Mouse (Mus musculus) testis, adult 2 months (tissue): ENCODE measurements at regions not wholly inside any gene's neighbourhood (a gene's known extent, or its start where the extent isn't known, plus 50 kb on each side); places are given as distances from the start of the nearest gene placed in this dataset.

Experiments used
- H3K27ac ChIP-seq: fragments of 200-500 bp; 2 replicates; pipeline ENCODE4 v1.5.1; 2012; ENCODE audit warnings: low read depth, low read length; ENCODE audit not compliant: control insufficient read depth, insufficient read depth
- H3K27me3 ChIP-seq: fragments of 200-500 bp; 2 replicates; pipeline ENCODE4 v1.6.1; 2012; ENCODE audit warnings: mild to moderate bottlenecking, low read length, moderate library complexity; ENCODE audit not compliant: control insufficient read depth, insufficient read depth
- H3K36me3 ChIP-seq: fragments of 200-500 bp; 2 replicates; pipeline ENCODE4 v1.6.1; 2012; ENCODE audit warnings: mild to moderate bottlenecking, low read length; ENCODE audit not compliant: control insufficient read depth, insufficient read depth
- H3K4me1 ChIP-seq: fragments of 200-500 bp; 2 replicates; pipeline ENCODE4 v1.6.1; 2012; ENCODE audit warnings: low read length; ENCODE audit not compliant: control insufficient read depth, insufficient read depth
- H3K4me3 ChIP-seq: fragments of 200-500 bp; 2 replicates; pipeline ENCODE4 v1.5.1; 2012; ENCODE audit warnings: low read depth, mild to moderate bottlenecking, low read length, moderate library complexity, mixed read lengths; ENCODE audit not compliant: control insufficient read depth
- CTCF ChIP-seq: fragments of 200-500 bp; IDR thresholded peaks from 2 replicates; pipeline ENCODE4 v1.5.1; 2012; ENCODE audit warnings: low read depth, mild to moderate bottlenecking, inconsistent platforms, low read length, moderate library complexity; ENCODE audit not compliant: control insufficient read depth, insufficient read depth, insufficient replicate concordance
- POLR2A ChIP-seq: fragments of 200-500 bp; IDR thresholded peaks from 2 replicates; pipeline ENCODE4 v1.6.1; 2012; ENCODE audit warnings: low read depth, mild to moderate bottlenecking, inconsistent platforms, low read length, moderate library complexity; ENCODE audit not compliant: control insufficient read depth

- Histone ChIP-seq H3K4me3 (no peak overlapping the region), H3K27ac (no peak overlapping the region), H3K4me1 (no peaks in the 10 kb centered on the region), H3K27me3 (no peaks in the 10 kb centered on the region), H3K36me3 (no peaks in the 10 kb centered on the region)
- TF ChIP-seq CTCF (no peak), POLR2A (no peak)
Measured at GRCm38 (mm10) chr15:37154934-37155333, 147.4 kb upstream of the Zfp706 start.

- Histone ChIP-seq H3K4me3 (no peak overlapping the region), H3K27me3 (no peaks in the 10 kb centered on the region), H3K4me1 (no peaks in the 10 kb centered on the region), H3K36me3 (no peaks in the 10 kb centered on the region), H3K27ac (no peak overlapping the region)
- TF ChIP-seq POLR2A (no peak), CTCF (no peak)
Measured at GRCm38 (mm10) chr15:37153177-37153576, 145.6 kb upstream of the Zfp706 start.

GRCm38 (mm10) chr15:37135590-37136164, 128.1 kb upstream of the Zfp706 start:
- H3K27me3 ChIP-seq, result no peaks in the 10 kb centered on the region
- H3K36me3 ChIP-seq, result no peaks in the 10 kb centered on the region
- peak overlapping the region; percentile 95 for H3K4me3 ChIP-seq
- peaks cover 3% of the 10 kb centered on the region for H3K4me1 ChIP-seq
- TF ChIP-seq CTCF (no peak), POLR2A (0 out of 2 replicates have a peak, but pooled peaks have one; percentile 4)
- H3K27ac ChIP-seq, result peak overlapping the region; percentile 95

- TF ChIP-seq POLR2A (peak; percentile 66; the same call in 1 of the 2 replicates), CTCF (no peak)
- Histone ChIP-seq H3K27ac (peak overlapping the region; percentile 95), H3K36me3 (no peaks in the 10 kb centered on the region), H3K27me3 (no peaks in the 10 kb centered on the region), H3K4me3 (peak overlapping the region; percentile 95), H3K4me1 (peaks cover 3% of the 10 kb centered on the region)
Measured at GRCm38 (mm10) chr15:37134913-37135589, 127.5 kb upstream of the Zfp706 start.

- H3K4me3 ChIP-seq, result peak overlapping the region; percentile 95; the same call in 1 of the 2 replicates
- H3K27ac ChIP-seq, result no peak overlapping the region
Measured at GRCm38 (mm10) chr15:37134386-37134785, 126.8 kb upstream of the Zfp706 start.

GRCm38 (mm10) chr15:37133916-37134315, 126.3 kb upstream of the Zfp706 start:
- TF ChIP-seq POLR2A, result no peak
- no peak for TF ChIP-seq CTCF
- H3K36me3 ChIP-seq, result no peaks in the 10 kb centered on the region
- no peak overlapping the region for H3K4me3 ChIP-seq
- peaks cover 3% of the 10 kb centered on the region for H3K4me1 ChIP-seq
- H3K27ac ChIP-seq, result no peak overlapping the region
- no peaks in the 10 kb centered on the region for H3K27me3 ChIP-seq

More at GRCm38 (mm10) chr15:37134386-37134785, 126.8 kb upstream of the Zfp706 start:
- H3K4me1 ChIP-seq, result peaks cover 3% of the 10 kb centered on the region
- TF ChIP-seq CTCF, result no peak
- no peak for TF ChIP-seq POLR2A
- H3K27me3 ChIP-seq, result no peaks in the 10 kb centered on the region
- no peaks in the 10 kb centered on the region for H3K36me3 ChIP-seq

GRCm38 (mm10) chr15:37127681-37128080, 120.1 kb upstream of the Zfp706 start:
- Histone ChIP-seq H3K36me3 (no peaks in the 10 kb centered on the region), H3K4me3 (no peak overlapping the region), H3K27ac (no peak overlapping the region), H3K4me1 (no peaks in the 10 kb centered on the region), H3K27me3 (no peaks in the 10 kb centered on the region)
- no peak for TF ChIP-seq CTCF
- no peak for TF ChIP-seq POLR2A
